Mouse (Mus musculus): Measurements from ENCODE around the gene Cyp2c50. TPM values are rescaled to one million over a fixed set of nuclear protein-coding genes. Genes with fewer than 3 reads are reported as not detected.
"Not testable (repeated sequence)": the region's sequence is repeated elsewhere in the genome, so short reads cannot be mapped to it uniquely, and the experiment has no call there.

Cyp2c50 gene
- polyA plus RNA-seq (2012; rRNA removed): not detected in 2 replicates

- H3K4me3 ChIP-seq (ENCODE audit: insufficient read depth, low read length); H3K4me1 ChIP-seq (ENCODE audit: control insufficient read depth, insufficient read depth, low read length); H3K27ac ChIP-seq (ENCODE audit: insufficient read depth, low read length): not testable (repeated sequence)
Observed at GRCm38 (mm10) chr19:40089421-40089820, at the start of gene Cyp2c50. Gene Cyp2c50 (plus strand): TSS chr19:40089688.

GRCm38 (mm10) chr19:40073701-40074100, 15.8 kb upstream of the Cyp2c50 start, which contains the start of gene Cyp2c54:
Gene Cyp2c54 (minus strand): TSS chr19:40073827.
- H3K27ac ChIP-seq (ENCODE audit: insufficient read depth, low read length): no peak within 1 kb of the TSS
- TF ChIP-seq CTCF (IDR thresholded peaks at IDR 0.05; ENCODE audit: extremely low read depth, insufficient read depth, low read length) (no peak), POLR2A (IDR thresholded peaks at IDR 0.05; ENCODE audit: extremely low read depth, insufficient read depth, low read length) (no peak)
- no peaks in the 10 kb centered on the region for H3K4me1 ChIP-seq (ENCODE audit: control insufficient read depth, insufficient read depth, low read length)
- H3K4me3 ChIP-seq (ENCODE audit: insufficient read depth, low read length): no peak within 1 kb of the TSS

DNA sequence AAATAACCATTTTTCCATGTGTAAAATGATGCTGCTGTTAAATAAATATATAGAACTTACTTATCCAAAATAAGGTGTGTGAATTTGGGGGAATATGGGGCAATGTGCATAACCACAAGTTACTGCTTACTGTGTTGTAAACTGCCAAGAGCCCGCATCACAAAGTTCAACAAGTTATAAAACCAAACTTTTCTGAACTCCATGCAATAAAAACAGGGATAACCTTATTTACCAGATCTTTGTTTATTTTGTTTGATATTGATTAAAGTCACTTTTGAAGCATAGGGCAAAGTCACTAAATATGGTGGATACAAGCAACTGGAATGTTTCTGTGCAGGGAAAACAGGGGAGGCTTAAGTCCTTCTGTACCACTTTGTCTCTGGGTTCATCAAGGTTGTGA, 1.1 kb upstream of the Cyp2c50 start:
- Histone ChIP-seq H3K27ac (ENCODE audit: insufficient read depth, low read length) (no peak overlapping the region), H3K4me1 (ENCODE audit: control insufficient read depth, insufficient read depth, low read length) (no peaks in the 10 kb centered on the region), H3K4me3 (ENCODE audit: insufficient read depth, low read length) (no peak overlapping the region)
- TF ChIP-seq CTCF (IDR thresholded peaks at IDR 0.05; ENCODE audit: extremely low read depth, insufficient read depth, low read length) (no peak), POLR2A (IDR thresholded peaks at IDR 0.05; ENCODE audit: extremely low read depth, insufficient read depth, low read length) (no peak)

DNA sequence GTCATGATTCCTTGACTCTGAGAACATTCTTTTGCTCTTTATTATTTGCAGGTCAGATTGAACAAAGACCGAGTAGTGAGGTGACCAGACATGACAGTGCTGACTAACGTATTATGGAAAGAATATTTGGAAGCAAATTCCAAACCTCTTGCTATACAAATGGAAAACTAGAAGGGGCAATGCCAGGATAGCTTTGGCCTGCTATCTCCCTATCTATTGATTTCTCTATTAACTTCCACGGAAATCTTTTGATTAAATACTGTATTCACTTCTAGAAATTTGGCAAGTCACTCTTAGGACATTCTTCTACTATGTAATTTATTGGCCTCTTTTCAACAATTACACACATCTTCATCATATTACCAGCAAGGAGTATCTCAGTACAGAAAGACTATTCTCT, 1.6 kb downstream of the Cyp2c50 start:
- H3K4me3 ChIP-seq (ENCODE audit: insufficient read depth, low read length): no peak overlapping the region
- no peak overlapping the region for H3K27ac ChIP-seq (ENCODE audit: insufficient read depth, low read length)
- TF ChIP-seq POLR2A (IDR thresholded peaks at IDR 0.05; ENCODE audit: extremely low read depth, insufficient read depth, low read length) (no peak), CTCF (IDR thresholded peaks at IDR 0.05; ENCODE audit: extremely low read depth, insufficient read depth, low read length) (no peak)
- H3K4me1 ChIP-seq (ENCODE audit: control insufficient read depth, insufficient read depth, low read length): no peaks in the 10 kb centered on the region

DNA sequence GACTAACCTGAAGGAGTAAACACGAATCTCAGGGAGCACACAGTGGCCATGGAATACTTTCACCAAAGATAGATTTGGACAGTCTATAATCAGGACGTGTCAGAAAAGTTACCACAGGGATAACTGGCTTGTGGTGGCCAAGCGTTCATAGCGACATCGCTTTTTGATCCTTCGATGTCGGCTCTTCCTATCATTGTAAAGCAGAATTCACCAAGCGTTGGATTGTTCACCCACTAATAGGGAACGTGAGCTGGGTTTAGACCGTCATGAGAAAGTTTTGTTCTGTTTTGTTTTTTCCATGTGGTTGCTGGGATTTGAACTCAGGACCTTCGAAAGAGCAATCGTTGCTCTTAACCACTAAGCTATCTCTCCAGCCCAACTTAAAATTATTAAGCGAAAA, 30.1 kb downstream of the Cyp2c50 start:
- H3K4me1 ChIP-seq (ENCODE audit: control insufficient read depth, insufficient read depth, low read length); H3K4me3 ChIP-seq (ENCODE audit: insufficient read depth, low read length); H3K27ac ChIP-seq (ENCODE audit: insufficient read depth, low read length): not testable (repeated sequence)

GRCm38 (mm10) chr19:40125165-40125564, 35.7 kb downstream of the Cyp2c50 start:
- not testable (repeated sequence) for H3K4me3 ChIP-seq (ENCODE audit: insufficient read depth, low read length); H3K27ac ChIP-seq (ENCODE audit: insufficient read depth, low read length); H3K4me1 ChIP-seq (ENCODE audit: control insufficient read depth, insufficient read depth, low read length)

- H3K4me1 ChIP-seq (ENCODE audit: control insufficient read depth, insufficient read depth, low read length); H3K4me3 ChIP-seq (ENCODE audit: insufficient read depth, low read length); H3K27ac ChIP-seq (ENCODE audit: insufficient read depth, low read length): not testable (repeated sequence)
Observed at GRCm38 (mm10) chr19:40126996-40127395, 37.5 kb downstream of the Cyp2c50 start.

Other genes starting within 250 kb of the Cyp2c50 start
- not detected in 2 replicates for gene Cyp2c69, start 202.9 kb upstream of the Cyp2c50 start, polyA plus RNA-seq (2012; rRNA removed)
- gene Cyp2c37, start 97.3 kb upstream of the Cyp2c50 start, polyA plus RNA-seq (2012; rRNA removed): not detected in 2 replicates
- gene Cyp2c54, start 15.9 kb upstream of the Cyp2c50 start, polyA plus RNA-seq (2012; rRNA removed): not detected in 2 replicates
- gene Cyp2c70, start 97.6 kb downstream of the Cyp2c50 start, polyA plus RNA-seq (2012; rRNA removed): not detected in 2 replicates
- gene Pdlim1, start 182.2 kb downstream of the Cyp2c50 start, polyA plus RNA-seq (2012; rRNA removed): 24.7 and 29.5 TPM in 2 replicates

Measured in cortical plate, adult 2 months (tissue).